In genomic region chr2:159080784-159081544, GRCm38 (mm10) we compare ENCODE assay signal across 11 mouse cellular contexts.
A peak's percentile ranks its signal among the peaks of the same experiment; 100 is the strongest.
DNase-seq lines count a peak whose midpoint lies in the region; ATAC-seq lines count a peak whose summit lies in the region.
"Had no signal": no experiment of that assay in that cellular context is flagged by ENCODE, and none has a peak within 500 bp of the region (broad histone marks: within the 10 kb centered on the region; RNA-seq: fewer than 3 reads in every experiment).

No protein-coding gene starts in this region.

- peak; percentile 19 for DNase-seq in layer of hippocampus, adult 11-12 months (ENCODE audit: low spot score)
- no peak for DNase-seq in layer of hippocampus, postnatal 25 days (ENCODE audit: extremely low spot score in 1 of 2, low spot score in 1 of 2)
- peak; percentile 64 for DNase-seq in brain, adult 2 months (ENCODE audit: low read depth, low spot score)
- peak; percentile 12 to 18 for DNase-seq in layer of hippocampus, postnatal 36 days
- no peak for DNase-seq in urinary bladder, postnatal 25 days (ENCODE audit: low spot score)
- DNase-seq in MN1 (ENCODE audit: low spot score), result no peak
- no peak for DNase-seq in heart, adult 8-10 months (ENCODE audit: low spot score)
- DNase-seq: lung, embryonic 14.5 days had no signal

- no peaks in the 10 kb centered on the region for H3K36me3 ChIP-seq in forebrain, embryonic 15.5 days
- H3K36me3 ChIP-seq: heart, embryonic 13.5 days had no signal

- H3K9me3 ChIP-seq in forebrain, embryonic 15.5 days, result no peaks in the 10 kb centered on the region
- H3K9me3 ChIP-seq: heart, embryonic 13.5 days had no signal

- H3K4me3 ChIP-seq in forebrain, embryonic 15.5 days, result no peak overlapping the region
- H3K4me3 ChIP-seq: heart, embryonic 13.5 days had no signal

- 36% methylated on average over 19 of the region's 19 CpGs for WGBS in forebrain, embryonic 15.5 days

- H3K4me2 ChIP-seq in forebrain, embryonic 15.5 days (replicated peaks), result peak overlapping the region; percentile 20
- H3K4me2 ChIP-seq: heart, embryonic 13.5 days; lung, embryonic 14.5 days had no signal

- ATAC-seq in forebrain, embryonic 15.5 days (replicated peaks), result peak; percentile 80
- ATAC-seq: intestine, postnatal 0 days had no signal

- no peaks in the 10 kb centered on the region for H3K27me3 ChIP-seq in forebrain, embryonic 15.5 days
- H3K27me3 ChIP-seq: heart, embryonic 13.5 days had no signal

- H3K27ac ChIP-seq in forebrain, embryonic 15.5 days (replicated peaks), result peak overlapping the region; percentile 70
- H3K27ac ChIP-seq: heart, embryonic 13.5 days had no signal

- H3K4me1 ChIP-seq in forebrain, embryonic 15.5 days, result peaks cover 7% of the 10 kb centered on the region
- H3K4me1 ChIP-seq: heart, embryonic 13.5 days had no signal

- no peak overlapping the region for H3K9ac ChIP-seq in forebrain, embryonic 15.5 days (replicated peaks)
- H3K9ac ChIP-seq: heart, embryonic 13.5 days; lung, embryonic 14.5 days had no signal

Comparison
In these comparisons a context has a peak if more than half of its experiments do, and no peak if none do; other contexts are left out.
1. DNase-seq: peak in layer of hippocampus, adult 11-12 months (single experiment), brain, adult 2 months (single experiment) and layer of hippocampus, postnatal 36 days (2 of 2); none in layer of hippocampus, postnatal 25 days (0 of 2), urinary bladder, postnatal 25 days (single experiment), MN1 (single experiment) and heart, adult 8-10 months (single experiment).